Mouse (Mus musculus): ENCODE results near the gene Dnlz. TPM values are rescaled to one million over a fixed set of nuclear protein-coding genes. Genes with fewer than 3 reads are reported as not detected.

The Dnlz gene
- total RNA-seq, 2 experiments from 2014 or later = 26.0 to 28.4 TPM

DNA sequence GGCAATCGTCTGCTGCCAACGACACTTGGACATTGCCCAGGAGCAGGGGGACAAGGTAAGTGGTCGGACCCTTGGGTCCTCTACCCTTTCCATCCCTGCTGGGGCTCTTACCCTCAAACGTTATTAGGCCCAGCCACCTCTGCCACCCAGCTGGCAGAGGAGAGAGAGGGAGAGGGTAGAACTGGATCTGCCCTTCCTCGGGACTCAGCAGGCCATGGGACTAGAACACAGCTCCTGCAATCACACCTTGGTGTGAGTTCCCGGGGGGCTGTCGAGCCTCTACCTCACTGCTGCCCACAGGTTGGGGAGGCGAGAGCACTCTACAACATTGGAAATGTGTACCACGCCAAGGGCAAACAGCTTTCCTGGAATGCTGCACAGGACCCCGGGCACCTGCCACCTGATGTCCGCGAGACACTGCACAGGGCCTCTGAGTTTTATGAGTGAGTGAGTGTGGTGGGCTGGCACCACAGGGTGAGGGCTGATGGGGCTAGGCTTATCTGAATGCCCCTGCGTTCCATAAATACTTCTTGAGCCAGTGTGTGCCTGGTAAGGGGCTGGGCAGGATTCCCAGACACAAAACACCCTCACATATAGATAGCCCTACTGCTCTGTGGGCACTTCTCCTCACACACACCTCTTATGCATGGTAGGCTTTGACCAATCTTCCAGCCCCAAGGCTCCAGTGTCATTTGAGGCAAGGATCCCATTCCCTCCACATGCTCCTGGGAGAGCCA lies 28.2 kb downstream of the Dnlz start:
- no peak for DNase-seq (ENCODE audit: low spot score in 2 of 2)

GRCm38 (mm10) chr2:26320245-26321185 lies 31.4 kb downstream of the Dnlz start:
- no peak for DNase-seq (ENCODE audit: low spot score in 2 of 2)

DNA sequence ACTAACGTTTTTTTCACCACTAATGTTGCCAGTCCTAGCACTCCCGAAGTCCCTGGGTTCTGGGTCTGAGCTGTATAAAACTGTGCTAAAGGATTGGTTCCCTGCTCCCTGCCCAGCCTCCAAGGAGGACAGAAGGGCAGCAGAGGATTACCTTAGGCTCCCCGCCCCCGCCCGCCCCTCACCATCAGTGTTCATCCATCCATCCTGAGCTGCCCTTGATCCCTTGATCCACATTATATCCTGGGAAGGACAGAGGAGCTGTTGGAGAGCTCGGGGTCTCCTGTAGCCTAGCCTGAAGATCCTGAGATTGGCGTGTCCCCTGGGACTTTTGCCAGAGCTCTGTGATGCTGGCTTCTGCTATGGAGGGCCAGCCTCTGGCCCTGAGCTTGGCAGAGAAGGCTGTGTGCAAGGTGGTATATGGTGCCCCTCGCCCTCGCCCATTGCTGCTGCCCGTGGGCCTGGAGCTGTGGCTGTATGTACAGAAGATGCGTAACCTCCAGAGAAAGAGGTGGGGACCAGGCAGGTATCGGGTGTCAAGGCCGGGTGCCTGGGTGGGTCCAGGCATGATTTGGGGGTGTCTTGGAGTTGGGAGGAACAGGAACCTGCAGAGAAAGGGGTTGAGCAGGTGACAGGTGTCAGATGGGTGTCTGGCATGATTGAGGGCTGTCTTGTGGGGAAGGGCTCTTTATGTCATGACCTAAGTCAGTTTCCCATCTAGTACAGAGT lies 32.2 kb downstream of the Dnlz start:
- no peak for DNase-seq (ENCODE audit: low spot score in 2 of 2)

DNA sequence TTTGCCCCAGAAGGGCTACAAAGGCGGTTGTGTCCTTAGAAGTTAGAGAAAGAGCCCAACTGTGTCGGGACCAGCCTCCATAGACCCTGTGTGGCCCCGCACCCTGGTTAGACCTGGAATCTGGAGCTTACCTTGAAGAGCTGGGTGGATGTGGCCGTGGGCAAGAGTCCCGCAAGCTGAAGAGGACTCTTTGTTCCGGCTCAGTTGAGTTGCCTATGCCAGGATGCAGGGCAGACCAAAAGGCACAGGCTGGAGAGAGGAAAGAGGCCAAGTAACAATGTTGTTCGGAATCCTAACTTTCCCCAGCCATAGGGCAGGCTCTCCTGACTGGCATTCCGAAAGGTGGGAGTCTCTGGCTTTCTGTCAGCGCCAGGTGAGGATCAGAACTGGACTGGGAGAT lies 32.8 kb downstream of the Dnlz start:
- DNase-seq (ENCODE audit: low spot score in 2 of 2) = no peak

- no peak for DNase-seq (ENCODE audit: low spot score in 2 of 2)
These were observed 33.8 kb downstream of the Dnlz start for GRCm38 (mm10) chr2:26317991-26318672.

DNA sequence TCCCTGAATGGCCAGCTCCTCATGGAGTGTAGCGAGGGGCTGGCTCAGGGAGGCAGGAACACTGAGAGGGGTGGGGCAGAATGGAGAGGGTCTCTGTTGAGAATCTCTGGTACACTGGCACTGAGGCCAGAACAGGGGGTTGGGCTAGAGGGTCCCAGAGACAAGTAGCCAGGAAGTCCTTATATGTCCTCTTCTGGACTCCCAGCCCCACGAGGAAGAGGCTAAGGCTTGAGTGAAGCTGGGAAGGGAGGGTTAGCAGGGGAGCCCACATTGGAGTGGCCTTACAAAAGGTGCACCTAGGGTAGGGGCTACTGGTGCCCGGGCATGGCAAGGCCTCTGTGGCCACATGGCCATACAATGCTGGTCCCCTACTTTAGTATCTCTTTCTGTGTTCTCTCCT lies 34.5 kb downstream of the Dnlz start:
- no peak for DNase-seq (ENCODE audit: low spot score in 2 of 2)

DNA sequence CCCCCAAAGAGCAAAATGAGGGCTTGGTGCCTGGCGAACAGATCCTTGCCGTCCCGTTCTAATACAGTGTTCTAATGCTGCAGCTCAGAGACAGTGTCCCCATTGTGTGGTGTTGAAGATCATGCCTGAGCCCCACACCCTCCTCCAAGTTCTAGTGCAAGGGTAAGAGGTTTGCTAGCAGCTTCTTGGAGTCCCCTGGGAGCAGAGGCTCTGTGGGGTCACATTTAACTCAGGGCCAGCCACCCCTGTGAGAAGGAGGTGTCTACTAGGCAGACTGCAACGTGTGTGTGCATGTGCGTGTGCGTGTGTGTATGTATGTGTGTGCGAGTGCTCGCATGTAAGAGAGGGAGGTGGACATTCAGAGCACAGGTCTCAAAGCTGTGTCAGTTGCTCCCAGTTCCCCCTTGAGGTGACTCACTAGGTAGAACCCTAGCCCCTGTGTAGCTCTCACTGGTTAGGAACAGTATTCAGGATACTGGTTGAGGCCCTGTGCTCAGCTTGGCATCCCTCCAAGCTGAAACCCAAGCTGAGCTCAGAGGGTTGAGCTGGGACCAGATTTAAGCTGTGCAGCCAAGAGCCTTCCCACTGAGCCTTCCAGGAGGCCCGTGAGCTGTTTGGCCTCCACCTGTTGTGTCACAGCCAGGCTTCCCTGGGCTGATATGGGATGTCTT lies 35.2 kb downstream of the Dnlz start:
- no peak for DNase-seq (ENCODE audit: low spot score in 2 of 2)

GRCm38 (mm10) chr2:26315925-26316311 lies 36.0 kb downstream of the Dnlz start:
- DNase-seq (ENCODE audit: low spot score in 2 of 2) = no peak

- DNase-seq (ENCODE audit: low spot score in 2 of 2) = peak in 1 of 2 experiments; percentile 69
These were observed 36.6 kb downstream of the Dnlz start, which contains the start of gene Gpsm1 for GRCm38 (mm10) chr2:26315072-26315924. Gpsm1 (plus strand) TSS chr2:26315515.

DNA sequence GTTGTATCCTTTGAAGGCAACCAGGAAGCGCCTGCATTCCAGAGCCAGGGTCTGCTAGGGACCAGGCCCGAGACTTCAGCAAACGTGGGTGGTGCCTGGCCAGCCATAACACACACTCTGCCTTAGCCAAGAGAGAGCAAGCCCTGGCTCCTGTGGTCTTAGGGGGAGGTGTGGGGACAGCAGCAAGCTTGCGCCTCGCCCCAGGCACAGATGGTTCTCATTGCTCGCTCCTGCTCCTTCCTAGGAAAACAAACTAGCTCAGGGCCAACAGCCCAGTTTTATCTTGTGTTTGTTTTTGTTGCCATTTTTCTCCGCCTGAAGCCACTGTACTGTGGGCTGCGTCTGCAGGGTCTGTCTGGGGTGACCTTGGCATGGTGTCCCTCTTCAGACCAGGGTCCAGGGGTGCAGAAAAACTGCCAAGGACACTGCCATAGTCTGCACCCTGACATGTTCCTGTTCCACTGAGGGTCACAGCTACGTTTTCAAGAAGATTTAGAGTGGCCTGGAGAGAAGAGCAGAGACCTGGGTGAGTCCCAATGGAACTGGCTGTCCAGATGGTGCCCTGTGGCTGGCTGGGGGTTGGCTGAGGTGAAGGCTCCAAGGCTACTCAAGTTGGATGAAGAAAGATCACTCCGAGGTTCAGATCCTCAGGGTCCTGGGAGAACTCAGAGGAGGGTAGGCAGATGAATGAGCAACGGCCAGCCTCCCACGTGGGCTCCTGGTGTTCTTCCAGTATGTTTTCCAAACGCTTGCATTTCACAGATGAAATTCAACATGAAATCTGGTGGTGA lies 37.4 kb downstream of the Dnlz start:
- DNase-seq (ENCODE audit: low spot score in 2 of 2) = no peak

DNA sequence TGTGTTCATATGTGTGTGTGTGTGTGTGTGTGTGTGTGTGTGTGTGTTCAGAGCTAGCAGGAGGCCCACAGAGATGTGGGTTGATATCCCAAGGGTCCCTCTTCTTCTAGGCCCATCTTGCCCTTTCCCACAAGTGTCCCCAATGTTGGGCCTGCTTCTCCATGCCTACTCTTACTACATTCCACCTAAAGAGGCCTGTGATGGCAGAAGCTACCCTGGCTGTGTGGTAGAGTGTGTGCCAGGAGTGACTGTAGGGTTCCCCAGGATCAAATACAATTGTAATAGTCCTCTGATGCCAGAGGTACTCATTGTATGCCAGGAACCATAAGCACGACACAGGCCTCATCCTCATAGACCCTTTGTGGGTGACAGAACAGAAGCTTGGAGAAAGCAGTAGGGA lies 38.5 kb downstream of the Dnlz start:
- no peak for DNase-seq (ENCODE audit: low spot score in 2 of 2)

- DNase-seq (ENCODE audit: low spot score in 2 of 2) = no peak
These were observed 39.1 kb downstream of the Dnlz start for GRCm38 (mm10) chr2:26312812-26313211.

GRCm38 (mm10) chr2:26311936-26312335 lies 40.0 kb downstream of the Dnlz start:
- DNase-seq (ENCODE audit: low spot score in 2 of 2) = no peak

DNA sequence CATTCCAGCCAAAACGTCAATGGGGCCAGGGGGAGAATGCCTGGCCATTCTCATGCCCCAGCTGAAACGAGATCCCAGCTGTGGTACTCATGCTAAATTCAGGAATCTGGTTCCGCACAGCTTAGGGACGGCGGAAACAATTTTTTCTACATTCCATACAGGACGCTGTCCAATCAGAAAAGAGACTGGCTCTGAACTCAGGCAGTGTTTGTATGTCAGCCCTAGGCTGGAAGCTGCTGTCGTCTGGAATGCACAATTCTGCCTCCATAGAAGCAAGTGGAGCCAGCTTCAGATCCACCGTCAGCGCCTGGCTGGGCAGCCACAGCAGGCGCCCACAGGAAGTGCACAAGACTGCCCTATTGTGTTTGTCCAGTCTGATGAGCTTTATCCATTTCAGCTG lies 42.2 kb downstream of the Dnlz start:
- no peak for DNase-seq (ENCODE audit: low spot score in 2 of 2)

GRCm38 (mm10) chr2:26306702-26307101 lies 45.2 kb downstream of the Dnlz start:
- DNase-seq (ENCODE audit: low spot score in 2 of 2) = no peak

DNA sequence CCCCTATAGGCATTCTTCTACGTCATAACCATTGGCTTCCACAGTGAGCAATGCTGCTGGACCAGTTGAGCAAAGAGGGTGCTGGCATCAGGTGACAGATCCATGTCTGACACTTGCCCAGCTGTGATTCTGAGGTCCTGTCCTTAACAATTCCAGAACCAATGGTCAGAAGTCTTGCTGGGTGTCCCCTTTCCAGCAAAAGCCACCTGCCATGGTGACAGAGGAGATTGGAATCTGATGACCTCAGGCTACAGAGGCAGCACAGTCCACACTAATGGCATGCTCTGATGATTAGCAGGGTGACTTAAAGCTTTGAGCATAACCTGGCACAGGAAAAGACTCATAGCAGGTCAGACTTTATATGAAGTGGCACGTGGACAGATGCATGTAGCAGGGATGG lies 46.4 kb downstream of the Dnlz start:
- no peak for DNase-seq (ENCODE audit: low spot score in 2 of 2)

DNA sequence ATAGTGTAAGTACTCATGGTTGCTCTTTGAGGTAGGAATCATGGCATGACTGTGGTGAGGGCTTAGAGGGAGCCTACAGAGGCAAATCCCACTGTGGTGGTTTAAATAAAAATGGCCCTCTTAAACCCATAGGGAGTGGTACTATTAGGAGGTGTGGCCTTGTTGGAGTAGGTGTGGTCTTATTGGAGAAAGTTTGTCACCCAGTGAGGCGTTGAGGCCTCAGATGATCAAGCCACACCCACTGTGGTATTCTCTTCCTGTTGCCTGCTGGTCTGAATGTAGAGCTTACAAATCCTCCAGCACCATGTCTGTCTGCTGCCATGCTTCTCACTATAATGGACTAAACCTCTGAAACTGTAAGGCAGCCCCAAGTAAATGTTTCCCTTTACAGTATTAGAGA lies 47.2 kb downstream of the Dnlz start:
- no peak for DNase-seq (ENCODE audit: low spot score in 2 of 2)

GRCm38 (mm10) chr2:26302005-26302503 lies 49.9 kb downstream of the Dnlz start:
- no peak for DNase-seq (ENCODE audit: low spot score in 2 of 2)

- DNase-seq (ENCODE audit: low spot score in 2 of 2) = peak; percentile 78 to 94
These were observed 51.1 kb downstream of the Dnlz start for GRCm38 (mm10) chr2:26300808-26301174.
